Mouse (Mus musculus): ENCODE results near the gene Foxn3.

The Foxn3 gene

DNA sequence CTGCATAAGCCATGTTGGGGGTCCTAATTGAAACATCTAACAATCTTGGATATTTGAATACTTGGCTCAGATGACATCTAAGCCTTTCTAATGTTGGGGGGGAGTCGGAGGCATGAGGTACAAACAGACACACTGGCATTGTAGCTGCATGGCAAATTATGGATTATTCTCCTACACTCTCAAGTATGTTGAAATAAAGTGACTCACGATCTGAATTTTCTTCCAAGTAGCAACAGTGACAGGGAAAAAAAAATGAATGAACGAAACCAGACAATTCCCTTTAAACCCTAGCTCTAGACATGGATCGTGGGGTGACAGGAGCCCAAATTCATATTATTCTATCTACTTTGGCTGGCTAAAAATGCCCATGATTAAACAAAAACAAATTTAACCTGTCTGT, 178.3 kb downstream of the Foxn3 start:
- no peak for DNase-seq (ENCODE audit: low spot score)

DNA sequence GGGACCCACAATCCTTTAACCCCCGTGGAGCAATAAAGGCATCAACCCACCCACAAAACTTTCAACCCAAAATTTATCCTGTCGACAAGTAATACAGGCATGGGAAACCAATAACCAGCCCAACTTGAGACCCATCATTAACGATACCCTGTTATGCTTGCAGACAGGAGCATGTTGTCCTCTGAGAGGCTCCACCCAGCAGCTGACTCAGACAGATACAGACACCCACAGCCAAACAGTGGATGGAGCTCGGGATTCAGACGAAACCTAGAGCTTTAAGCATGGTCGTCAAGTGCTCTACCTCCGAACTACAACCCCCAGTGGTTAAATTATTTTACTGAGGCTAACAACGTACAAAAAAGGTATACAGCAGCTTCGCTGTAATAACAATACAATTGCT, 182.1 kb downstream of the Foxn3 start:
- DNase-seq (ENCODE audit: low spot score) = no peak

DNA sequence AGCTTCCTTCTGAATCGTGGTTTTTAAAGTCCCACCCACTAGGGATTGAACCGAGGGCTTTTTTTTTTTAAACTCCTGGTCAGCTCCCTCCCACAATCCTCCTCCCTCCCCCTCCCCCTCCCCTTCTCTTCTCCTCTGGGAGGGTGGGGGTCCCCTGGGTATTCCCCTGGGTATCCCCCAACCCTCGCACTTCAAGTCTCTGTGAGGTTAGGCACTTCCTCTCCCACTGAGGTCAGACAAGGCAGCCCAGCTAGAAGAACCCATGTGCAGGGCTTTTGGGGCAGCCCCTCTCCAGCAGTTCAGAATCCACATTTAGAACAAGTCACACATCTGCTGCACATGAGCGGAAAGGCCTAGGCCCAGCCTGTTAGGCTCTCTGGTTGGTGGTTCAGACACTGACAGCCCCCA, 182.5 kb downstream of the Foxn3 start:
- DNase-seq (ENCODE audit: low spot score) = no peak

DNA sequence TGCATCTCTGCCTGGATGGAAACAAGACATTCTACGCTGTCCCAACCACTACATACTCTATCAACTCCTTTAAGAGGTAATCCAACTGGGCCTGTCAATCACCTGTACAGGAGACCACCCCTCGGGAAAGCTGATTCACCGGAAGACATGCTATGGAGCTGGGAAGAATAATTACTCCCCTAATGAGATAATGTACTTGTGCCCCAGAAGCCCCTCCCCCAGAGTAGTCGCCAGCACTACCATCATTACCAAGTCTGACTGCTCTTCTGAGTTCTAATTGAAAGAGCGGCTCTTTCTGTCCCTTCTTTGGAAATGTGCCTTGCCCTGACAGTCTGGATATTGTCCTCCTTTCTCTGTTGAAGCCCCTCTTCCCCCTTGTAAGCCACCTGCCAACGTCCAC, 183.3 kb downstream of the Foxn3 start:
- no peak for DNase-seq (ENCODE audit: low spot score)

DNA sequence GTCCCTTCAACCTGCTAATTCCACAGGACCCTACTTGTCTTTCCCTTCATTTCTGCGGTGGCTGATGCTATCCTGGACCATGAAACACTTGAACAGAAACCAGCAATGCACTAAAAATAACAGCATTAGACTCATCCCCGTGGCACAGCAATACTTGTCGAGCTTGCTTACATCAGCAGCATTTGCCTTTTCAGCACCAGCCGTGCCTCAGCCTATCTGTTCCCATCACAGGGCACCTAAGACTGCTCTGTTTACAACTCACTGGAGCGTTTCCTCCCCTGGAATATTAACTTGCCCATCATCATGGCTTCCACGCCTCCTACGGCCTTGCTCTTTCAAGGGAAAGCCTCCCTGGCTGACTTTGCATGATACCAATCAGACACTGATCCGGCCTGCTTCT, 185.1 kb downstream of the Foxn3 start:
- DNase-seq (ENCODE audit: low spot score) = no peak

DNA sequence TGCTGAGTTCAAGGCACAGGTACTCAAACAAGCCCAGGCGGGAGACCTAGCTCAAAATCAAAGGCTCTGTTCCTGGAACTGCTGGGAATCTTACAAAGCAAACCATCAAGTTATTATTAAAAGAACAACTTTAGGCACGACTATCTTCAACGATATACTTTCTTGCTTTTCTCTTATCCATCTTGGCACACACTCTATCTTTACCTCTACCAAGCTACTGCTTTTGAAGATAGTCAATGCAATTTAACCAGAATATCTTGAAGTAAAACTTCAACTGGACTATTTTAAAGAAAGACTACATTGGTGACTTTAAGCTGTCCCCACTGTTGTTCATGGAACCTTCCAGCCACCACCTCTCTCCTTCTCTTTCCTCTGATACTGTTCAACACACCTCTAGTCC, 185.7 kb downstream of the Foxn3 start:
- DNase-seq (ENCODE audit: low spot score) = no peak

DNA sequence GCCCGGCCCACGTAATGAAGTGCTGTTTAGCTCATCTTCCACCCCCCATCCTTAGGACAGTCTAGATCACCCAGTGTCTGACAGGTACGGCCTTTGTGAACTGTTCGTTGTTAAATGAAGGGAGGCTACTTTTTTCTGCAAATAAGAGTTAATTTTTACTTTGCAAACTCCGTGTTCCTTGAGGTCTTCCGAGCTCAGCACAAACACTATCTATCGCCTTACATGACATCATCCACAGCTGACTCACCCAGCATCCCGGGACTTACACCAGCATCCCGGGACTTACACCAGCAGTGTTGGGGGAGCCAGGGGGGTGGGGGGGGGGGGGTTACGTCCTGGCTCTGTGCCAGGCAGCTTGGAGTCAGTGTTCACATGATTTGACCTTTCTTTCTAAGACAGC, 186.3 kb downstream of the Foxn3 start:
- DNase-seq (ENCODE audit: low spot score) = no peak

DNA sequence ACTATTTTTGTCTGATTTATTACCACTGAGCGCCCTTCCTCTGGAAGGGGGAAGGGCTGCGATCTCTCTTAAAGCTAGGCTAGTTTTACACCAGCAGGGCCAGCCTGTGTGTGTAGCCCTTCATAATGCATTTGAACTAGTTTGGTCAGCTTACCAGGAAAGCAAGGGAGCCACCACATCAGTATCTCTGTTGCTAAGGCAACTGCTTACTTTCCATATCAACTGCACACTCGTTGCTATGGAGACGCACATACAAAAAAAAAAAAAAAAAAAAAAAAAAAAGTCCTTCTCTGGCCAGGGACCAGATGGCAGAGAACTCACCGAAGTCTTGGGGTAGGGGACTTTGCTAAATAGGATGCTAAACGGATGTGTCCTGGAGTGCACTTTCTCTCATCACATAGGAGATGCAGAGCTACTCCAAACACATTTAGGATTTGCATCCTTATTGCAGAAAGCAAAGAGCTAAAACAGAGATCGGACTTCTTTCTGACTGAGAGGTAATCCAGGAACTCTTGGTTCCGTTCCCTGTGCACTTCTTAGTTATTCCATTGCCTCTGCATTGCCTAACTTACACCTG, 187.4 kb downstream of the Foxn3 start:
- DNase-seq (ENCODE audit: low spot score) = no peak

DNA sequence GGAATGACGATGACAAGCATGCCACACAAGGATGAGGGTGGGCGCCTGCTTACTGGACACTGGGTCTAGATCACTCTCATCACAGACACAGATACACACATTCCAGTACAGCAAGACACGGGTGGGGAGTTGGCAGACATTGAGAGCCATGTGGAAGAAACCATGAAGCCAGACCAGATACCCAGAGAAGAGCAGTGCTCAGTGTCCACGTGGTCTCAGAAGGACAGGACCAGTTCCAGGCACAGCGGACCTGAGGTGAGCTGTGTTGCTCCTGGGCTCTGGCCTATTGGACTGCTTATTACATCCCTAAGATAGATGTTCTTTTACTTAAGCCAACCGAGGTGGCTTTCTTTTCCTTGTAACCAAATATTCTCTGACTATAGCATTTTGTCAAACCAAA, 188.0 kb downstream of the Foxn3 start:
- no peak for DNase-seq (ENCODE audit: low spot score)

DNA sequence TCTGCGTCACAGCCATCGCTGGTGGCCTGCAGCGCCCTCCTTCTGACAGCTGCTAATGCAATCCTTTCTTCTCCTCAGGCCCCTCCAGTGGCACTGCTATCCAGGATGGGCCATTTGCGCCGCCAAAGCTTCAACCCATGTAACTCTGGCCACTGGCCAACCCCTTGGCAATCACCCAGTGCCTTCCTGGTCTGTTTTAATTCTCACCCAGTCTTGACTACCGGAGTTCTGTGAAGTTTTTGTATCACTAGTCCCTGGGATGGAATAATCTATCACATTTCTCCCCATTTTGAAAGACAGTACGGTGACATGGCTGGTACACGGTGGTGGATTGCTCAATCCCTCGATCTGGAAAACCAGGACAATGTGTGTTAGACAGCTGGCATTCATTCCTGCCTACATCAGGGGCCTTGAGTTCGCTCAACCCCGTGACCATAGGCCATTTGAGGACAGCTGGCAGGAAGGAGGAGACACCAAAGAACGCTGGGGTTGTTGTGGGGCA, 189.2 kb downstream of the Foxn3 start:
- DNase-seq (ENCODE audit: low spot score) = no peak

DNA sequence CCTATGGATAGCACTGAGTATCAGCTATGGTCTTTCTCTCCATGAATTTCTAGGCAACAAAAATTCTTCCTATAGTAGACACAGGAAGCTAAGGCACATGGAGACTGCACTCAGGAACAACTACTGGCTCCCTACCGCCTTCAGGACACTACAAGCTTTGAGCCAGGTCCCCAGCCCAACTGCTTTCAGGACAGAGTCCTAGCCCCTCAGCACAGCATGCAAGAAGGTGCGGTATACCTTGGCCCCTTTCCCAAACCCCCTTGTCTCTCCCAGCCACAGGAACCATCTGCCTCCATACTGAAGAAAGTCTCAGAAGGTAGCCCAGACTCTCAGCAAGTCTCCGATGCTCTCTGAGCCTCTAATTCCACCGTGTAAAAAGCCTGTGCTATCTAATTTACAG, 189.8 kb downstream of the Foxn3 start:
- no peak for DNase-seq (ENCODE audit: low spot score)

DNA sequence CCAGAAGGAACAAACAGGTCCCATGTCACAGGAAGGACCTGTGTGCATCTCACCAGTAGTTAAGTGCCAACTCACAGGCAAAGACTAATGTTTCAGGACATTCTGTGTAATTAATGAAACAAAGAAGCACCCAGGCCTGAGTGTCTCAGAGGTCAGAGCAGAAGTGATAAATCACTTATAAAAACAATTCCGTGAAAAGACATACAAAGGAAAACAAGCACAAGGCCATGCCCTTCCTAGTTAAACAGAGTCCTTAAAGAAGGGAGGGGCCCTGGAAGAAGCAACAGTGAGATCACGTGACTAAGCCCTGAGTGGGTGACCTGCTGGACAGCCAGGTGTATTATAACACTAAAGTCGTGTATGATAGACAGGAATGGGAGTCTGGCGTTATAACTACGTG, 191.9 kb downstream of the Foxn3 start:
- DNase-seq (ENCODE audit: low spot score) = no peak

DNA sequence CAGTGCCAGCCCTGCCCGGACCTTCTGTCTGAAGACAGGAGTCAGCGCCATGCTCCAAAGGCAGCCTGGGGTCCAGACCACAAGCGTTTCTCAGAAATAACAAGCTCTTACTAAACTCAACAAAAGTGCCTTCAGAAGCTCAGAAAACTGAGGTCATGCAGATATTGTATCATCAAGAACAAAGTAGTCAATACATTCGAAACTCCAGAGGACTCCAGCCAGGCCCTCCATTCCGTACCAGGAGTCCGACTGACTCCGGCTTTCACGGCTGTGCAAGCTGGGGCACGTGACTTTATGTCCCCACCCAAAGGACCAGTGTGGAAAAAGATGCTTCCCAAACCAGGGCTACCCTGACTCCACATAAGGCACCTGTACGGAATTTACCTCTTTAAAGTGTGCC, 195.1 kb downstream of the Foxn3 start:
- DNase-seq (ENCODE audit: low spot score) = no peak

DNA sequence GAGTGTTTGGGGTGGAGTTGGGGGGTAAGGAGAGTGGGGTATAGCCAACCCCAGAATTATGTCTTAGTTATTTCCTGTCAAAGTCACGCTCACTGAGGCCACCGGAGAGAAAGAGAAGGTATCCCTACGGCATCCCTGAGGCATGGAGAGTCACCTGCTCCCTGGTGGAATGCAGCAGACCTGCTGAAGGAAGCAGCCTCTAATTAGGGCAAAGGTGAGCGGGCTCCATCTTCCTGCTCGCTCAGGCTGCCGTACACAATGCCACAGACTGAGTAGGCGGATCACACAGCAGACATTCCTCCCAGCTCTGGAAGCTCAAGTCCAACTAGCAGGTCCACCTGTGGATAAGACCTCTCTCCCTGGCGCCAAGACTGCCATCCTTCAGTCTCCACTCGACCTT, 197.4 kb downstream of the Foxn3 start:
- DNase-seq (ENCODE audit: low spot score) = no peak

DNA sequence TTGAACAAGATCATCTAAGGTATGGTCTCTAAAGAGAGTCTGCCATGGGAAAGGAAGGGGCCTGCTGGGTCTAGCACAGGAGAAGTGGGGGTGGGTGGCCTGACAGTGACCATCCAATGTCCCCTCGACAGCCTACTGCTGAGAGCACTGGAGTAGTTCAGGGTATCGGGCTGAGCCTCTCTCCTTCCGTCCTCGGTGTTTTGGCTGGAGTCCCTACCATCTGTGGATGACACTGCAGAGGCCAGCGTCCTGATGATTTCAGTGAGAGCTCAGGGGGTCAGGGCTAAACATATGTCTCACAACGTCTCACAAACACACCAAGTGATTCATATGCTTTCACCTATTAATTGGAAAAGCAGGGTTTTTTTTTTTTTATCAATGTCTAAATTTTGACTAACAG, 199.2 kb downstream of the Foxn3 start:
- DNase-seq (ENCODE audit: low spot score) = no peak

DNA sequence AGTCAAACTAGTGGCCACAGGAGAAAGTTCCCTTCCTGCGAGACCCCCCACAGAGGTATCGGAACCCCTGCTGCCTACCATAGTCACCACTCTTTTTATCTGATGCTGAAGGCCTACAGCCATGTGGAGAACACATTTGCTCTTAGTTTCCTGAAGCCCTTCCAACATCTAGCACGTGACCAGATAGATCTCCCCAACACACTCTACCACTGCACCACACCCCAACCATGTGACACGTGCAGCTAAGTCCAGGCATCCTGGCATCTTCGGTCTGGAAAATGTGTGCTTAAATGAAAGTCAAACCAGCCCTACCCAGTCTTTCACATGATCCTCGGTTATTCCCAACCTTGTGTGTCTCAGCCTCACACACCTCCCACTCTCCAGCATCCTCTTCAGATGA, 200.4 kb downstream of the Foxn3 start:
- no peak for DNase-seq (ENCODE audit: low spot score)

DNA sequence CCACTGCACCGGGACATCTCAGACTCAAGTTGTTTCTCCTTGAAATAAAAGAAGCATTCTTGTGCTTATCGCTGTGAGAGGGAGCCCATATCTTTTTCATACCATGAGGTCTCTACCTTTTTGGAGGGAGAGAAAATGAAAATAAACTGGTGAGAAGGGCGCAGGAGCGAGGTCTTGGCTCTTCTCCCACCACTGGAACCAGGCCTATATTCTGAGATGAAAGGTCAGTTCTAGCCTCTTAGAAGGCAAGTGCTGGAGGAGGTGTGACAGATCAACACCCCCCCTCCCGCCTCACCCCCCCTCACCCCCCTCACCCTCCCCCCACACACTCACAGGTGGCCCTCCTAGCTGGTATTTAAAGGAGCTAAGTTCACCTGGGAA, 201.6 kb downstream of the Foxn3 start:
- no peak for DNase-seq (ENCODE audit: low spot score)

DNA sequence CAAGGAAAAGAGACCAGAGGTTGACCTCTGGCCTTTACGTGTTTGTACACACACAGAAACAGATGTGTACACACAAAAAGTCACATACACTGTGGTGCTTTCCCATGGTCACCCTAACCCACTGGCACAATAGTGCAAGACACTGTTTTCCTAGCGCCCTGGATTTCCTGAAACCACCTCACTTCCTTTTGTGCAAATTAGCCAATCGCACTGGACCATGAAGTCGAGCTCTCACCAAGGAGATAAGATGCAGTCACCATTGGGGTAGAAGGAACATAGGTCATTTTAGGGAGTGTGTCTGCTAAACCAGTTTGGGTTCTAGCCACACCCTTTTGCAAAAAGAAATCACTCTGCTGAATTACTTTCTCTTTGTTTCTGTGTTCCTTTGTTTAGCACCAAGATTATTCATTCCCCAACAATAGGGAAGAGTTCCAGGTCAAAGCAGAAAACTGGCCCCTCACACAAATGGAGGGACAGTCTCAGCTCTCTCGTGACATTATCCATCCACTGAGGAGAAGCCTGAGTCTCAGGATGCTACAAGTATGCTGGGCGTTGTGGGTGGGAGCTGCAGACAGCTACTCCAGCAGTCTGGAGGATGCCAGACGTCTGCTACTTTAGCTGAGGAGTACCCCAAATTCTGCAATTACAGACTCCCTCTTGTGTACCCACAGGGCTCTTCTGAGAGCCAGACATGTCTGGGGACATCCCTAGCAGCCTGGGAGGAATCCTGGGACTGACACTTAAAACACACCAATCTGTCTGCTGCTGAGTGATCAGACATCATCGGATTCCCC, 202.2 kb downstream of the Foxn3 start:
- no peak for DNase-seq (ENCODE audit: low spot score)

DNA sequence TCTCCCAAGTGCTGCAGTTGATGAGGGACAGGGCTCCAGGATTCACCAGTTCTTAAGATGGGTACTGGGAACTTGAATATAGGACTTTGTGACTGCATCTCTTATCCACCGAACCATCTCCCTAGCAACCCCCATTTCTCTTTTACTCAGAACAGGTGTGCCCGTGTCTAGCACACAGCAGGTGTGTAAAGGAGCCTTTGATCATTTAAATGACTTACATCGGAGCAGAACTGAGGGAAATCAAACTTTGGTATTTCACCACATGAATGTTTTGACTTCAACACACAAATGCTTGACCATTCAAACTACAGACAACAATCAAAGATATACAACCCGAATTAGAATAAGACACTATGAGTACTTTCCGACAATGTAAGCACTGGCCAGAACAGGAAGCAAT, 204.7 kb downstream of the Foxn3 start:
- no peak for DNase-seq (ENCODE audit: low spot score)

DNA sequence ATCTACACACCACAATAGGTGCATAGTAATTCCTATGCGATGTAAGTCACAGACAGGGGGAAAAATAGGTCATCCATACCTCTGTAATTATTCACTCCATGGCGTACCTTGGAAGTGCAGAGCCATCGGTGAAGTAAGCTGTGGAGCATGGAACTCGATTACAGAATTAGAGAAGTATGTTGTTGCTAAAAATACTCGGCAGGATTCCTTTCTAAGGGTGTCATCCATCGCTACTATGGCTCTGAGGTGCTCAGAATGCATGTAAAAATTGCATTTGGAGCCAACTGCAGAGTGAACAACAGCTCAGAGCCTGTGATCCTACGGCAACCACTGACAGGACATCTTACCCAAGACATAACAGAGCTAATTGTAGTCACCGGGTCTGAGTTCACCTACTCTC, 206.7 kb downstream of the Foxn3 start:
- DNase-seq (ENCODE audit: low spot score) = no peak

DNA sequence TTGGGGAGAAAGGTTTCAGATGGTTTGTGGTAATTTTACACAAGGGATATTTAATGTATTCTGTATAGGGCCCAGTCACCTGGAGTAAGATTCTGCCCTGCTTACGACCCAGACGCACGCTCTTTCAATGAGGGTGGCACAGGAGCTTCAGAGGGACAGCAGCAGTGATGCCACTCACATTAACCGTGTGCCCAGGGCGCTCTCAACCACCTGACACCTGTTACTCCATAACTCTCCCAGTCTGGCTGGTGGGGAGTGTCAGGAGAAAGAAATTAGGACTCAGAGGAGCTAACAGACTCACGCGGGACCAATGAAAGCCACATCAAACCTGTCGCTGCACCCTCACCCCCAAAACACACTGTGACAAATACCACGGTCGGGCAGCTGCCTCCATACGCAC, 209.7 kb downstream of the Foxn3 start:
- DNase-seq (ENCODE audit: low spot score) = no peak

DNA sequence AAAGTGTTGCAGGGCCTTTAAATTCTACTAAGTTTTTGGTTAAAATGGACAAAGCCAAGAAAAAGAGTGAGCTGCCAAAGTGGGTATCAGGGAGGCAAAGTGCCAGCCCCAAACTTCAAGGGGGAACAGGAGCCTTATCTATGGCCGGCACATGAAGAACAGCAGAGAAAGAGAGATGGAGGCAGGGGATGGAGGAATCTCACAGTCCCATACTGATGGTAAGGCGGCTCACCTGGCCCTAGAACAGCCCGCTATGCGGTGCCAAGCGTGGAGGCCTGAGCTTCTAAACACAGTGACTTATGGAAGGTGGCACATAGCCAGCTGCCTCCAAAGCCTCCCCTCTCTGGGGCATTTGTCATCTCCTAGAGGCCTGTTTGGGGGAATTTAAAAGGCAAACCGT, 210.8 kb downstream of the Foxn3 start:
- DNase-seq (ENCODE audit: low spot score) = no peak

DNA sequence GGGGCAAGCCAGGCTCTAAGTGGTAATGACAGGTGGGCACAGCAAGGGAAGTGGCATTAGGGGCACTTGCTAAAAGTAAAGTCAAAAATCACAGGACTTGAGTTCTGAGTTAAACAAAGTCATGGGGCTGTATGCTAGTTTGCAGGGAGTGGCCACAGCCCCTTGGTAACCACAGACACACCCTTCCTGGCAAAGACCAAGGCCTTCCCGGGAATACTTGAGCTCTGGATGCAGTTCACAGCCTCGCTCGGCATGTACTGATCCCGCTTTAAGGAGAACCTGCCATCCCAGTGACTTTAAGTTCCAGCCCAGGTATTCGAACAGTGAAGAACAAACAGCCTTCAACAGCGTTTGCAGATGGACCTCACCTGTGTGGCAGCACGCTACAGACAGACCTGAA, 211.2 kb downstream of the Foxn3 start:
- no peak for DNase-seq (ENCODE audit: low spot score)

DNA sequence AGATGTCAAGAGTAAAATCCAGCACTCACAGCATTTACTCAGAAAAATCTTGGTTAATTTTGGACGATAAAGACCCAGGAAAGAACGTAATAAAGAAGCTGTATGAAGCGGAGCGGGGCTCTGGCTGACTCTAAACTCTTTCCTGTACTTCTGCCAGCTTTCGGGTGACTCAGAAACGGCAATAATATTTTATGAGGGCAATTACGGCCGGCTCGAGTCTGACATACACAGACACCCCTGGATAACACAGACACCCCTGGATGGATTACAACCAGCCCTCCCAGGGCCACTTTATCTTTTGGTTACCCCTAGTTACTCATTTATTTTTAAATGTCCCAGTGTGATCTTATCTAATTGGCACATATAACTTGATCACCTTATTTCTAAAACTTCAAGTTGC, 211.7 kb downstream of the Foxn3 start:
- DNase-seq (ENCODE audit: low spot score) = no peak
